Mouse (Mus musculus) layer of hippocampus, adult 18-20 months (tissue): ENCODE measurements around the gene Mrpl9. TPM values are rescaled to one million over a fixed set of nuclear protein-coding genes. Genes with fewer than 3 reads are reported as not detected.

Experiments used
- total RNA-seq, 2 experiments: library from RNA; stranded (reverse); gene quantifications; 2 replicates each; pipeline ENCODE4 v1.2.3; 2021

Mrpl9 gene
- total RNA-seq, 2 experiments from 2014 or later: 42.5 to 43.0 TPM

Other genes starting within 250 kb of the Mrpl9 start
- gene Gm5286, start 246.6 kb upstream of the Mrpl9 start, total RNA-seq: not detected
- gene Gm4778, start 179.3 kb upstream of the Mrpl9 start, total RNA-seq: not detected
- gene Them4, start 133.2 kb upstream of the Mrpl9 start, total RNA-seq: 10 to 100 TPM; 23.8 to 27.2 TPM
- not detected for gene Them5, start 101.2 kb upstream of the Mrpl9 start, total RNA-seq
- under 1 TPM; 0.57 to 0.76 TPM for gene C2cd4d, start 80.9 kb upstream of the Mrpl9 start, total RNA-seq
- gene Rorc, start 70.5 kb upstream of the Mrpl9 start, total RNA-seq: 1 to 10 TPM; 2.0 to 2.6 TPM
- gene Lingo4, start 44.8 kb upstream of the Mrpl9 start, total RNA-seq: under 1 TPM; 0.74 to 0.87 TPM
- 10 to 100 TPM; 41.9 to 45.3 TPM for gene Tdrkh, start 30.0 kb upstream of the Mrpl9 start, total RNA-seq
- not detected for gene Oaz3, start 597 bp downstream of the Mrpl9 start, total RNA-seq
- gene Celf3, start 35.0 kb downstream of the Mrpl9 start, total RNA-seq: 100 to 1,000 TPM; 167 to 185 TPM
- gene Riiad1, start 37.0 kb downstream of the Mrpl9 start, total RNA-seq: 1 to 10 TPM; 6.5 to 9.6 TPM
- gene Snx27, start 139.4 kb downstream of the Mrpl9 start, total RNA-seq: 100 to 1,000 TPM; 112 to 115 TPM
- gene Gm10972, start 199.8 kb downstream of the Mrpl9 start, total RNA-seq: not detected
- gene Tuft1, start 215.6 kb downstream of the Mrpl9 start, total RNA-seq: 1 to 10 TPM; 3.3 to 3.5 TPM